Mouse (Mus musculus) layer of hippocampus, adult 9-10 months (tissue): ENCODE data around the gene Atf6.

ENCODE experiments used
- DNase-seq: peaks from one replicate; pipeline ENCODE4 v3.0.0; 2022; ENCODE audit warnings: low spot score

Atf6 gene

DNA sequence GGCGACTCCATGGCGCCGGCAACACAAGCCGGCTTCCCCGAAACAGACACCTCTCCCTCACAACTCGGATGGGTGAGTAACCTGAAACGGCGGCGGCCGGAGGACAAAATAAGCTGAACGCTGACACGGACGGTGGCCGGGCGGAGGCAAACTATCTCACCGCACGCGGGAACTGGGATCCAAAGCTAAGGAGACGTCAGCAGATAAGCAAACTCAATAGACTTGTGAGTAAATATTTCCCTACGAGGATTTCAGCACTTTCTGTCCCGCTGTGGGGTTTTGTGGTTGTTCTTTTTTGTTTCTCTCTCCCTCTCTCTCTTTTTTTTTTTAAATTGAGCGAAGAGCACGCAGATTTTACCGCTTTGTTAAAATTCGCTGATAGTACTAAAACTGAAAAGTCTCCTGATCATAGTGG, at the start of gene Atf6:
TSS of gene Atf6 (minus strand) at position 81 of the 415 bp plus-strand sequence.
- peak; percentile 96 for DNase-seq

DNA sequence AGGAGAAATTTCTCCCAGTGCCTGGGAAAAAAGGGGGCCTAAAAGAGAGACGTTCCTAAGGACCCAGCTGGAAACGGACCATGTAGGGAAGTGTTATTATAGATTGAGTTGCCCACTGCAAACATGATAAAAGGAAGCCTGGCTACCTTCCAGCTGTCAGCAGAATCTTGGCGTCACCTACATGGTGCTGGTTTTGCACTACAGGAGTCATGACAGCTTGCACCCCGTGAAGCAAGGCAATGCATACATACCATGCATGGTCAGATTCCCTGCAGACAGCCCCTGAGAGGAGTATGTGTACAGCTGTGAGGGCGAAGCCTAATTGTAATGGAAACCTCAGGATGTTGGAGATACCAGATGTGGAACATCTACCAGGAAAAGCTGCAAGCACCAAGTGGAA, 48.1 kb upstream of the Atf6 start:
- DNase-seq, result no peak

DNA sequence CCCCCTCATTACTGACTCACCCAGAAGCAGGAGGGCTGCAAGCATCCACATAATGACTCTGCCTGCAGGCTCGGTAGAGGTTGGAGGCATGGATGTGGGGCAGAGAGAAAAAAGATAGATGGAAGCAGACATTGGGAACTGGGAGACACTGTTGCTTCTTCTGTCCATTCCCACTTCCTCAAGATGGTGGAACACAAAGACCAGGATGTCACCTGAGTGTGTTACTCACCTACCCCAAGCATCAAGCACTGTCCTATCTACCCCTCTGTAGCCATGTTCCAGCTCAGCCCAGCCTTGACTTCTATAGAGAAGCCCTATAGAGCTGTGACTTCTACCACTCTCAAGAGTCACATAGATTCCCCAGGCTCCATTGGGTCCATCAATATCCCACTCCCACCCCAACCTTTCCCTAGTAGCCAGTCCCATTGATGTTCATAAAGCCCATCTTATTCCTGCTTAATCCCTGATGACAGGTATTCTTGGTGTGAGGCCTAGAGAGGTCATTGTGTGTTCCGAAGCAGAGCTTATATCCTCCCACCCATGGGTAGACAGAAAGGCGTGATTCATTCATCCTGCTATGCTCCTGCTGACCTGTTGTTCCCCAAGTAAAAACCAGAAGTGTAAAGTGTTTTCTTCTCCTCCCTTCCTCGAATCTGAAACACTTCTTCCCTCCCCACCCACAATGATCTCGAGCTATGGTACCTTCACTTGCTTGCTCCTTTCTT, 45.5 kb upstream of the Atf6 start, which contains the start of gene Fcrlb:
TSS of gene Fcrlb (minus strand) at position 51 of the 725 bp plus-strand sequence.
- no peak for DNase-seq

DNA sequence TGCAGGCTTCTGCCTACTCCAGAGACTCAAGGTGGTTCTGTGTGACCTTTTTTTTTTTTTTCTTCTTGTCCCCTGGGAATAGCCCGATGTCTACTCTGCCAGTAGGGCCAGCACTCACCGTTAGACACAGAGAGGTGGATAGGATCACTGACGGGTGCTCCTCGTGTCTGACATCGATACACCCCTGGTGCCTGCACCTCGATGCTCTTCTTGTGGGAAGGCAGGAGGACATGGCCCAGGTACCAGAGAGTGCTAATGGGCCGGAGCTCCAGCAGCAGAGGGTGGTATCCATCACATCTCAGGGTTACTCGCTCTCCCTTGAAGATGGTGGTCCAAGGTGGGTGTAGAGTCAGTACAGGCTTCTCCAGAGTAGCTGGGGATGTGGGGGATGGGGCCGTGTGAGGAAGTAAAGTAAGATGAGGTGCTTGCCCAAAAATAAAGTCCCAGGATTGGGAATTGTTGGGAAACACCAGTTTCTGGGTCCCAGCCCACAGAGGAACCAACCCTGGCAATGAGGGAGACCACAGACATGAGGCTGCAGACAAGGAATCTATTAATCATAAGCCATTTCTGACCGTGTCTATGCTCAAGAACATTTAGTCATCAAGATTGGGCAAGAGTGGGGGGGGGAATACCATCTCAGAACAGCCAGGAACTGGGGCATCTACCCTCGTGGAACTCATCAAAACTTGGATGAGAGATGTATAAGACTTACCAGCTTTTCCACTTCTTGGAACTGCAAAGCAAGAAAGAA, 44.5 kb upstream of the Atf6 start:
- DNase-seq, result no peak

DNA sequence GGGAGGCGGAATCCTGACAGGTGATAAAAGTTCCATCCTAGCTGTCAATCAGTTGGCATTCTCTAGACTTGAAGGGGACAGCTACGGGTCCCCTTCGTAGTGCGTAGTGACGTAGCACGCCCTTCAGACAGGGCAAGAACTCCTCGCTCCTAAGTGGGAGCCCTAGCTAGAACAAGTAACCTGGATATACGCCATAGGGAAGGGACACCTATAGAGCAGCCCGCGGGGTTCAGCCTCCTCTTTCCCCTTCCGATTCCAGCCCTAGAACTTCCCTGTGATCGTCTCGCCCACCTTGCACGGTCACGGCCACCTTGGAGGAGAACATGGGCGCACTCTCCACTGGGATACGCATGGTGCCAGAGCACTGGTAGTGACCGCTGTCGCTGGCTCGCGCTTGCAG, 40.8 kb upstream of the Atf6 start:
- DNase-seq, result no peak

DNA sequence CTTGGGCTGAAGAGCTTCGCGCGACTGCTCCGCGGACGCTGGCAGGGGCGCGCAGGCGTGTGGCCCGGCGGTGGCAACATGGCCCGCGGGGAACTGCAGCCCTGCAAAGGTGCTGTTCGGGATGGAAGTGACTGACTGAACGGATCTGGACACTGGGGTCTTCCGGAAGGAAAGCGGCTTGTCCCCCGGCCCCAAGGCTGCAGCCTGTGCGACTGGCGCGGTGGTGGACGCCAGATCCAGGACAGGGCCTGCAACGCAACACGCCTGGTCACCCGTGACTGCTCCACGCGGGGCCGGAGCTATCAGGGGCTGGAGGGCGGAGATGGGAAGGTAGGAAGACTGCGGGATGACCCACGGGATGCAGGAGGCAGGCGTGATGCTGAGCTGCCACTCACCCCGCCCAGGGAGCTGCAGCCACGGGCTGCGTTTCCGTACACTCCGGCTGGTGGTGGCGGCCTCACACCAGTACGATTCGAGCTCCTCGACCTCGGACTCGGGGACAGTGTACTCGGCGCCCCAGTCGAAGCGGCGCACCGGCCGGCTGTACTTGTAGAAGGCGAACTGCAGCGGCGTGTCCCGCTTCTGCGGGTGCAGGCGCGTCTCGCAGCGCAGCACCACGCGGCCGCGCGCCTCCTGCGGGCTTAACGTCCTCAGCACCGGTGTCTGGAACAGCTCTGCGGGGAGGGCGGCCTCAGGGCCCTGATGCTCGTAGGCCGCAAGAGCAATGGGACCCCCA, 40.1 kb upstream of the Atf6 start:
- no peak for DNase-seq

DNA sequence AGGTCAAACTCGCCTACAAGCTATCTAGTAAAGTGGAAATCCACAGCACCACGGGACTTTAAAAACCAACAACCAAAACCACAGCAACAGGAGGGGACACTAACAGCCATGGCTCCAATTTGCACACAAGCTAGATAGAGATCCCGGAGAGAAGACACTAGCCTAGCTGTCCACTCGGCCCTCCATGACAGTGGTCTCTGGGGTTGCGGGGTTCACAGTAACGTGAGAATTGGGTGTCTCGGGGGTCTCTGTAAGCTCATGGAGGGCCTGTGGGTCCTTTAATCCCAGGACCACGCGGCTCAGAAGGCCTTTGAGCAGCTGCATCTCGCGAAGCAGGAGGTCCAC, 39.5 kb upstream of the Atf6 start:
- DNase-seq, result no peak

DNA sequence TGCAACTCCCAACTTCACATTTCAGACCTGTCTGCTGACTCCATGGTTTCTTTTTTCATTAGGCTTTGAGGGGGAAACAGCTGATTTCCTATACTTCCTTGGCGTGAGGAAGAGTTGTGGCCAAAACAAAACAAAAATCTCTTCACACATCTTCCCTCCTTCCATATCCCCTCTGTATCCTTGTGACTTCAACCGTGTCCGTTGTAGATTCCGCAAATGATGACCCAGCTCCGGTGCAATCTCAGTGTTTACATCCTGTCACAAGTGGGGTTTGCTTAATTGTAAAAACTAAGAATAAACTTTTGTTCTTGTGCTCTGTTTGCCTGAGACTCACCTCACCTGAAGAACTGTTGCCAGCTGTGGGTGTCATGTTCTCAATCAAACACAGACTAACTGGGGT, 35.9 kb upstream of the Atf6 start:
- DNase-seq, result no peak

DNA sequence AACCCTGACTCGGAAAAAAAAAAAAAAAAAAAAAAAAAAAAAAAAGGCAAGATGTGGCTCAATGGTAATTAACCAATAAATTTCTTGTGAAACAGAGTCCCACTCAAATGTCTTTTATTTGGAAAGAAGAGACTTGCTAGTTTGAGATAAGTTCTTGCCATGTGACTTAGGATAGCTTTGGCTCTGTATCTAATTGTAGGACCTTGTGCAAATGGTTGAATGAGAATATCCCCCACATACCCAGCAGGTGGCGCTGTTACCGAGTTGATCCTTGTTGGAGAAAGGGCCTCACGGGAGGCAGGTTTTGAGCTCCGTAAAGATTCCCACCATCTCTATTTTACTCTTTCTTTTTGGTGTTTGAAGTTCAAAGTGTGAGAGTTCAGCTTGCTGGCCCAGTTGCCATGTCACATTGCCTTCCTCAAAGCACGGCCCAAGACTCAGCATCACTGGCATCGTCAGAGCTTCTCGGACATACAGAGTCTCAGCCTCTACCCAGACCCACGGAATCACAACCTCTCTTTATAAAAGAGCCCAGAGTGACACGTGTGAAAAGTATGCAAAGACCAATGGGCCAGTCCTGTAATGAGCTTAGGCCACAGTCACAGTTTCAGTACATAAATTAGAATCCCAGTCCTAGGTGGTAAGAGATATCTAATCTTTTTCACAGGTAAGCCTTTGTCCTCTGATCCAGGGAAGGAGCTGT, 34.1 kb upstream of the Atf6 start:
- DNase-seq, result peak; percentile 77

DNA sequence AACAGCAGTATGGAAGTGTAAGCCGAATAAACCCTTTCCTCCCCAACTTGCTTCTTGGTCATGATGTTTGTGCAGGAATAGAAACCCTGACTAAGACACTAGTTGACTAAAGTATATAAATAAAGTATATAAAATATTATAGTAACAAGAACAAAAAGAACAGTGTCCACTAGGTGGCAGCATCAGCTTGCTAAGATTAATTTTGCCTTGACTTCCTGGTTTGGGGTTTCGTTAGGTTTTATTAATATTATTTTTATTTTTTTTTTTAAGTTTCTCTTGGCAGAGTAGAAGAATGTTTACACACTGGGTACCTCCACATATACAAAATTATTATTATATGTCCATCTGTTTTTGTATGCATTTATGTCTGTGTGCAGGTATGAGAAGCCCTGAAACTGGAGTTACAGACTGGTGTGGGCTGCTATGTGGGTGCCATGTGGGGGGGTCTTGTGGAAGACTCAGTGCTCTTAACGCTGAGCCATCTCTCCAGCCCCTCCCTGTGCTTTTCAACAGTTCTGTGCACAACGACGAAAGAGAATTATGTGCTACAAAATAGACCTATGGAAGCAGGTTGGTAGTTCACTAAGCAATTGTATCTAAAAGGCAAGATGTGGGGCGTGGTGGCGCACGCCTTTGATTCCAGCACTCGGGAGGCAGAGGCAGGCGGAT, 33.4 kb upstream of the Atf6 start:
- DNase-seq, result peak; percentile 78

DNA sequence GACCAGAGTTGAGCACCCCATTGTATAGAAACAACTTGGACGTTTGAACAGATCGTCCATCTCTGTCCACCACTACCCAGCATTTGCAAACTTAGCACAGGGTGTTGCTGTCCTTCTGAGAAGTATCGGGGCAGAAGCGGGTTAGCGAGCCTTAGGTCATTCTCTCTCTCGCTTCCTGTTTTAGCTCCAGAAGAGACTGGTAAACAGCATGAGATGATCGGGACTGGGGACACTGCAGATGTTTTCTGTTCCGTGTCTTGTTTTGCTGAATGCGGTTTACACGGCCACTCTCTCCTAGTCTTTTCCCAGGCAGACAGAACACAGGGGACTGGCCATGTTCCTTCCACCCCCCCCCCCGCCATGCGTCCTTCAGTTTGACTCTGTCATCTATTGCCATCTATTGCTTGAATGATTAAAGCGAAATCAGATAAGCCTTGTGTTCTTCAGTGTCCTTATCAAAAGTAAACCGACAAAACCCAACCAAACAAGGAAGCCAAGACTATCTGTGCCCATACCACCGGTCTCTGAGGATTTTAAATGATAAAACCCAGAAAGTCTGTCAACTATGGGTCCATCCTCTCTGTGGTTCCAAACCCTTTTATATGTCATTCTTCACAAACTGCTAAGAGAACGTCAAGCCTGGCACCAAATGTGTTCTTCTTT, 31.0 kb upstream of the Atf6 start:
- no peak for DNase-seq

DNA sequence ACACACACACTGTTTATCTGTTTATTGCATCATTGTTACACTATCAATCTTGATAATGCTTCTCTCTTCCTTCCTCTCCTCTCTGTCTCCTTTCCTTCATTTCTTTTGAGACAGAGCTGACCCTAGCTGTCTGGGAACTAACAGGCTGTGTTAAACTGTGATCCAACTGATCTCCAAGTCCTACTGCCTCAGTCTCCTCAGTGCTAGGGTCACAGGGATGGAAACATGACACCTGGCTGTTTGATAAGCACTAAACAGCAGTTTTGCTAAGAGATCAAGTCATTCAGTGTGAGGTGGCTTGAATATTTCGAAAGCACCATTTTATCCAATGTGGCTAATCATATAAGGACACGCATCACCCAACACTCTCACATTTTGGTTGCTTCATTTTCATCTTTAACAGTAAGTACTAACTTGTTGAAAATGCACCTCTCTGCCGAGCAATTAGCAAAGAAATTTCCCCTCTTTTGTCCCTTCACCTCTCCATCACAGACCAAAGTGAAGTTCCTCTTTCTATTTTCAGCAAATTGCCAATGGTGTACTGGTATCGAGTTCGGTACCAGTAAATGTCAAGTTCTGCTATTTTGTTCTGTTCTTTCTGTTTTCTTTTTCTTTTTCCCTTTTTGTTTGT, 29.2 kb upstream of the Atf6 start:
- DNase-seq, result no peak

DNA sequence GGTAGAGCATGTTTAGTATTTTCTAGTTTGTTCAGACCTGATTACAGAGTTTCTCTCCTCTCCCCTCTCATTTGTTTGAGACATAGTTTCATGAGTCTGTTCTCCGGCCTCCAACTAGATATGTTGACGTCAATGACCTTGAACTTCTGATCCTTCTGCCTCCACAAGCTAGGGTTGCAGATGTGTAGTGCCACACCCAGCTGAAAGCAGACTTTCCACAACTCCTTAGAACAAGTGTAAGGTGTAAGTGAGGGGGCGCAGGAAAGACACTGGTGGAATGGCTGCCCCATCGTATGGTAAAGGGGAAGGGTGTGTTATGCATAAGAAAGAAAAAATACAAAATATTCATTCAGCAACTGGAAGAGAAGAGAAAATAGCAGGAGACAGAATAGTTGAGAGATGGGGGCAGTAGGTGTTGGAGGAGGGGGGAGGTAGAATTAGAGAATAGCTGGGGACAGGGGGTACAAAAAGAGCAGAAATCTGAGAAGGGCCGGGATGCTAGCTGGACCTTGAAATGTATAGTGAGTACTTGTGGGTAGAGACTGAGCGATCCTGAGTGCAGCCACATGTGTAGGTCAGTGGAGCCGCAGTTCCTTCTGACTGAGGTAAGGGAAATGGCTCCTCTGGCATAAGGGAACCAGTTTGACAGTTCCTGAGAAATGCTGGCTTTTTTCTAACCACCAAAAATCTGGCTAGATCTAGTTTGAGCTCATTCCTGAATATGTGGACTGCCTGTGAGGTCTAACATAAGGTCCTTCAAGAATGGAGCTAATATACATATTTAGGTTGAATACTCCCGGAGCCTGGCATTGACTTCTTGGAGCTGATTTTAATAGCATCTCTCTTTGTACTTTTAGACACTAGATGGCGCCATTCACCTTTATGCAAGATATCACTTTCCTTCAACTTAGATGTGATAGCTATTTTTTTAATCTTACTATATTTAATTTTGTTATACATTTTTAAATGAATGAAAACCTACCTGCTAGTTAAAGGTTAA, 27.3 kb upstream of the Atf6 start:
- peak; percentile 75 for DNase-seq

DNA sequence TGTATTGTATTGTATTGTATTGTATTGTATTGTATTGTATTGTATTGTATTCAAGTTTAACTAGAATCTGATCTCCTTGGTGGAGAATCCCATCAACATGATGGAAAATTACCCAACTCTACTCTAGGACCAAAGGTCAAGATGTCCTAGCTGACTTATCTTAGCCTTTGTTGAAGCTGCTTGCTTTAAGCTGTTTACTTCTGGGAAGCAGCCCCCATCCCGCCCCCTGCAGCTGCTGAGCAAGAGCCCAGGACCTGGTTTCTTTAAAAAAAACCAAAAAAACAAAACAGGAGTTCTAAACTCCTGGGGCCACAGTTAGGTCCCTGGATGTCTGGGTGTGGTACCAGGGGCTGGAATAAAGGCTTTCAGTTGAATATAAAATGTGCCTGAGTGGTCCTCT, 24.7 kb upstream of the Atf6 start:
- DNase-seq, result no peak

DNA sequence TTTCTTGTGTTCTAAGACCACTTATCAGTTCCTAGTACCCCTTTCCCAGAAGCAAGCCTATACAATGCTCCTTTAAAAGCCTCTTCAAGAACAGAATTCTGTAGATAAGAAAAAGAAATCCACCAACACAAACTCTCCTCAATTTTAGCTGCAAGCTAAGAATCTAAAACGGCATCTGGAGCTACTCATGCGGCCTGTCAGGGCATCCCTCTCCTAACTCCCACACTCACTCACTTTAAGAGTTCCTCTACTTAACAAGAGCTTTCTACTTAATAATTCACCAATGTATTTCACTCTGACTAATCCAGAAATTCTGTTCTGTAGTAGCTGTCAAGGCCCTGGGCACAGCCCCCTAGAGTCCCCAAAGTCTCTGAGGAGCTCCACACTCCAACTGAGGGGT, 24.1 kb upstream of the Atf6 start:
- DNase-seq, result no peak

DNA sequence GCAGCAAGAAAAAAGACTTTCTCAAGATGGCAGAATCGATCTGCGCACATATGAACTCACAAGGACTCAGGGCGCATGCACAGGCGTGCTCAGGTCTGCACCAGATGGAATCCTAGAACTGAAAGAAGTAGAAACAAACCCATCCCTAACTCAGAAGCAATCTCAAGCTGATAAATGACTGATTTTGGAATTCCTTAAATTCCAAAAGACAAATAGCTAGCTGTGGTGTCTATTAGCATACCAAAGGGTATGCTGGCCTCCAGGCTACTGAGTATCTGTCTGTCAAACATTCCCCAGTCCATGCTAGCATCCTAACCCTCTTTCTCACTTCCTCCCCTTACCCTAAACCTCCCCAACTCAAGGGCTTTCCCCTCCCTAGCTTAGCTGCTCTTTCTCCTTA, 21.7 kb upstream of the Atf6 start:
- no peak for DNase-seq

DNA sequence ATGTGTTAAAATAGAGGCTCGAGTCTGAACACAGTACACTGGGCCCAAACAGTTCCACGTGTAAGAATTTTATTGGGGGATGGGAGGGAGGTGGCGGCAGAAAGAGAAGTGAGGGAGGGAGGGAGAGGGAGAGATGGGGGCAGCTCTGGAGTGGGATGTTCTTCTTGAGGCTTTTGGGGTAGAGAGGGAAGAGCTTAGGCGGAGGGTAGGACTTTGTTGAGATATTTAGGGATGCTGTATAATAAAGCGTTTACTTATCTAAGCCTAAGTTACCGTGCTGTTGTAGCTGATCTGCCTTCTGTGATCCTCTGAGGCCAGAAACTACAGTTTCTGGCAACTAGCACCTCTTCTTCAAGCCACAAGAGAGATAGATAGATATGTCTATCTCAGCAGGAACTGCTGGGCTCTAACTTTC, 18.5 kb upstream of the Atf6 start:
- DNase-seq, result no peak

DNA sequence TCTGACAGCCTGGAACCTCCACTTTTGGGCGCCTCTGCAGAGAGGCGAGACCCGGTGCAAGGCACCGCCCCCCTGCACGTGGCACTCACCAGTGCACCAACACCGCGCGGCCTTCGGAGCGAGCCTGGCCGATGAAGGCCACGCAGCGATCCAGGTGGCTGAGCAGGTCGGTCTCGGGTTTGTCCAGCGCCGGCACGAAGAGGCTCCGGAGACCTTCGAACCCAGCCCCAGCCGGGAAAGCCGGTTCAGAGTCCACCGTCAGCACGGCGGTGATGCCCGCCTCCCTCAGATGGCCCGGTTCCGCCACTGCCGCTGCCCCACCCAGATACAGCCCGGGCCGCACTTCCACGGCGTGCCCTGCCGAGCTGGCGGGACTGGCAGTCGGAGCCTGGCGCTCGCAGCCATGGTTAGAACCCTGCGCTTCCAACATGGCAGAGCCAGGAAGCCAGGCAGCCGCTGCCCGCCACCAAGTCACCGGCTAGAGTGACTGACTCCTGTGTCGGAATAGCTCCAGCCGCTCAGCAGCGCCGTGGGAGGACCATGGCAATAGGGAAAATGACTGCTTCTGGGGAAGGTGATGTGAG, 17.5 kb upstream of the Atf6 start, which contains the start of the genes Gm26620 and Dusp12:
TSS of gene Gm26620 (plus strand) at position 88 of the 584 bp plus-strand sequence.
TSS of gene Dusp12 (minus strand) at position 563 of the 584 bp plus-strand sequence.
- DNase-seq, result peak; percentile 75

DNA sequence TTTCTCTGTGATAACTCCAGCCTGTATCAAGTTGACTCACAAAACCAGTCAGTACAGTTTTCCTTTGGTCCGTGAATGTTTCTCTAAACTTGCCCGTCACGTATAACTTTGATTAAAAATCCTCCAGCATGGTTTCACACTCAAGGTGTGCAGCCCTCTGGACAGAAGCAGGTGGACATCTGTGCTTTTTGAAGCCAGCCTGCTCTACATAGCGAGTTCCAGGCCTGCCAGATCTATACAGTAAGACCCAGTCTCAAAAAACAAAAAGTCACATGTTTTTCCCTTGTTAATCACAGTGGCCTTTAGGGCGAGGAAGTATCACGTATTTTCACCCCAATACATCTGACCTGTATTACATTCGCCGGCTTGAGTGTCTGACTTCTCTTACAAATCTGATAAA, 16.8 kb upstream of the Atf6 start:
- no peak for DNase-seq
